Mouse (Mus musculus) right cerebral cortex, adult 2 months (tissue): ENCODE results near the gene 1700123K08Rik.
"Not testable (repeated sequence)": the region's sequence is repeated elsewhere in the genome, so short reads cannot be mapped to it uniquely, and the experiment has no call there.

ENCODE experiments used
- DNase-seq, 2 experiments: peaks; one replicate each; pipeline ENCODE4 v3.0.0; 2021 to 2022; ENCODE audit warnings: low spot score in 2 of 2

Gene 1700123K08Rik

GRCm38 (mm10) chr5:138564612-138565011 lies at the start of gene 1700123K08Rik:
TSS of gene 1700123K08Rik (minus strand) at chr5:138564712.
- DNase-seq, result not testable (repeated sequence)

- no peak for DNase-seq
Measured at GRCm38 (mm10) chr5:138587396-138587795, 22.9 kb upstream of the 1700123K08Rik start.

GRCm38 (mm10) chr5:138571623-138572022 lies 7.1 kb upstream of the 1700123K08Rik start:
- DNase-seq, result peak in 1 of 2 experiments; percentile 2

- DNase-seq, result no peak
Measured at GRCm38 (mm10) chr5:138552718-138553117, 11.8 kb downstream of the 1700123K08Rik start.

- DNase-seq, result no peak
Measured at GRCm38 (mm10) chr5:138532491-138532890, 32.0 kb downstream of the 1700123K08Rik start.
